Mouse (Mus musculus): ENCODE results near the gene Olfr1392. TPM values are rescaled to one million over a fixed set of nuclear protein-coding genes. Genes with fewer than 3 reads are reported as not detected.
"Not testable (repeated sequence)": the region's sequence is repeated elsewhere in the genome, so short reads cannot be mapped to it uniquely, and the experiment has no call there.

Gene Olfr1392
- polyA plus RNA-seq (2015; fragmentation: Nextera tagmentation; extraction: Ambion mirVana), result not detected in 2 replicates

DNA sequence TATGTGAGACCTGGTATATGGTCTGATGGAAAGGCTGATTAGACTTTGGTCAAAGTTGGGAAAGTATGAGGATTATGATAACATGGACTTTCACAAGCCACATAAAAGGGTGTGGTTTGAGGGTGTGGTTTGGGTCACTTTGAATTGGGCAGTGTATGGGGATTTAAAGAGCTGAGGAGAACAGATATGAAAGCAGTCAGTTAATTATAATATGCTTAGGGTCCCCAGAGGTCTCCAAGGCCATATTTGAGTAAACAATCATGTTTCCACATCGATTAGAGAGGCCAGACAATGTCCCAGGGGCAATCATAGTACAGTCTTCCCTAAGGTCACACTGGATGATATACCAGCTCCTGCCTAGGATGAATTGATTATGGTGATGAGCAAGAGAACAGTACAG lies at the start of gene Olfr1392:
TSS of gene Olfr1392 (plus strand) at position 301 of the 400 bp plus-strand sequence.
- DNase-seq (ENCODE audit: low spot score), result not testable (repeated sequence)

GRCm38 (mm10) chr11:49235459-49236207 lies 49.4 kb upstream of the Olfr1392 start:
- no peak for DNase-seq (ENCODE audit: low spot score)

DNA sequence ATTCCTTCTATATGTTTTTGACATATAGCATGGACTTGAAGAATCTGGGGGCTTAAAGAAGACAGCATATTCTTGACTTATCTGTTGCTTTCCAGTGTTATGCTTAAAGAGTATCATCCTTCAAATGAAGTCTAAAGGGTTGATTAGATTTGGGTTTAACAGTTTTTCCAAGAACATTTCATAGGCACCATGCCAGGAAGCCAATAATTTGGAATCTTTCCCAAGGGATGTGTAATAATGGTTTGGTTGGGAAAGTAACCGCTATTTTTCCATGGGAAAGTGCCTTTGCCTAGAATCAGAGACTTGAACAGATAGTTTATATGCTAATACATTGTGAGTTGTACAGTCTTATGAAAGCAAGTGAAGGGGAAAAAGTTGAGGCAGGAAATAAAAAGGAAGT lies 48.2 kb upstream of the Olfr1392 start:
- DNase-seq (ENCODE audit: low spot score), result no peak

- DNase-seq (ENCODE audit: low spot score), result no peak
Measured at GRCm38 (mm10) chr11:49237532-49237931, 47.5 kb upstream of the Olfr1392 start.

GRCm38 (mm10) chr11:49240310-49240709 lies 44.8 kb upstream of the Olfr1392 start:
- DNase-seq (ENCODE audit: low spot score), result no peak

- no peak for DNase-seq (ENCODE audit: low spot score)
Measured at GRCm38 (mm10) chr11:49240874-49241273, 44.2 kb upstream of the Olfr1392 start.

- no peak for DNase-seq (ENCODE audit: low spot score)
Measured at GRCm38 (mm10) chr11:49241471-49241870, 43.6 kb upstream of the Olfr1392 start.

DNA sequence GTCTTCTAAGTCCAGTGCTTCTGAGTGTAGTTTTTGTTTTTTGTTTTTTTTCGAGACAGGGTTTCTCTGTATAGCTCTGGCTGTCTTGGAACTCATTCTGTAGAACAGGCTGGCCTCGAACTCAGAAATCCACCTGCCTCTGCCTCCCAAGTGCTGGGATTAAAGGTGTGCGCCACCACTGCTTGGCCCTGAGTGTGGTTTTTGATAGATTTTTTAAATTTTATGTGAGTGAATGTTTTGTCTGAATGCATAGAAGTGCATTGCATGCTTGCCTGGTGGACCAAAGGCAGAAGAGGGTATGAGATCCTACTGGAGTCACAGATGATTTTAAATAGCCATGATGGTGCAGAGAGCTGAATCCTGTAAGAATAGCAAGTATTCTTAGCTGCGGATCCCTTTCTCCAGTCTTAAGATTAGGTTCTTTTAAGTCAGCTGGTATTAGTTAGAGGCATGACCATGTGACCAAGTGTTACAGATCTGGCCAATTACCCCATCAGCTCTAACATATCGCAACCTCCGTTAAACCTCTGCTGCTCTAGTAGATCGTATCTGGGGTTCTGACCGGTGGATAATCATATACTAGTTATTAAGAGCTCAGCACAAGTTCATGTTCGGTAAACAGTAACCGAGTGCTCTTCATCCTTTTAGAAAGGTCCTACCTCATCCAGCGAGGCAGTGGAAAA lies 42.0 kb upstream of the Olfr1392 start:
- DNase-seq (ENCODE audit: low spot score), result no peak

DNA sequence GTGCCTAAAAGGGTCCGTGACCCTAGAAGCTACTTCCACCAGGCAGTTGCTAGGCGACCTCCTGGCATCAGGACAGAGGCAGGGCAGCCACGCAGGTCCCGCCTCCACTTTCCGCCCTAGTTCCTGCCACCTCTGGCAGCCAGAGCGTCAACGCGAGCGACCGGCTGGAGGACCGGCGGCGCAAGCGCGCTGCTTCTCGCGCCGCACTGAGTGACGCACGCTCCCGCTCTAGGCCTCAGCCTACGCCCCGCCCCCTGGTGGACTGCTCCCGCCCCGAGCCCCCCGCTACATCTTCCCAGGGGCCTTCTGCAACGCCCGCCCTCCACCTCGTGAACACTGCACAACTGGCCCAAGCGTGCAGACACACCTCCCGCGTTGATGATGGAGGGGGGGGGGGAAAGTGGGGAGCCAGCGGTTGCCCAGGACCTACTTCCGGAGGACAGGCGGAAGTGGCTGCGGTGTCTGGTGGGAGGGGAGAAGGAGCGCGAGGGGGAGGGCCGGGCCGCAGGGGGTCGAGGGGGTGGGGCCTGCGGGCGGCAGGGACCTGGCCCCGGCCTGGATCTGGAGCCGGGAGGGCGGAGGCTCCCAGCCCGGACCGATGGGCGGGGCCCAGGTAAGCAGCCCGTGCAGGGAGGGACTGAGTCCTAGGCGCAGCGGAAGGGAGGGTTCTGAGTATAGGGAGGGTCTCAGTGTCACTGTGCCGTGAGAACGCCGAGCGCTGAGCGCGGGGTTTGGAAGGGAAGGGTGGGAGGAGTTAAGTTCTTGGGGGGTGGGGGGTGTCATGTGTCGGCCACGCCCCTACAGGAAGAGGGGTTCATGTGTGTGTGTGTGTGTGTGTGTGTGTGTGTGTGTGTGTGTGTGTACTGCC lies 41.1 kb upstream of the Olfr1392 start, which contains the start of gene Mgat1:
TSS of gene Mgat1 (plus strand) at position 465 of the 868 bp plus-strand sequence.
- DNase-seq (ENCODE audit: low spot score), result peak; percentile 98

DNA sequence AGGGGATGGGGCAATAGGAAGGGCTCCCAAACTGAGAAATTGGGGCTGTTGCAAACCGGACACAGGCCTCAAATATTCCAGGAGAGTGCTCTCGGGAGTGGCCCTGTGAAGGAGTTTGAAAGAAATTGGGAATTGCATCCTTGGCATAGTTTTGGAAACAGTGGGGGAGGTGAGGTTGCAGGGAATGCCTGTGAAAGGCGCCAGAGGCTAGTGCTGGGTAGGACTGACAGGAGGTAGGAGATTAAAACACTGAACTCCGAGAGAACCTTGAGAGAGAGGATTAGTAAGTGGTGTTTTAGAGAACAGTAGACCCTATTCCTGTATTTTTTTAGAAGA lies 40.5 kb upstream of the Olfr1392 start:
- no peak for DNase-seq (ENCODE audit: low spot score)

DNA sequence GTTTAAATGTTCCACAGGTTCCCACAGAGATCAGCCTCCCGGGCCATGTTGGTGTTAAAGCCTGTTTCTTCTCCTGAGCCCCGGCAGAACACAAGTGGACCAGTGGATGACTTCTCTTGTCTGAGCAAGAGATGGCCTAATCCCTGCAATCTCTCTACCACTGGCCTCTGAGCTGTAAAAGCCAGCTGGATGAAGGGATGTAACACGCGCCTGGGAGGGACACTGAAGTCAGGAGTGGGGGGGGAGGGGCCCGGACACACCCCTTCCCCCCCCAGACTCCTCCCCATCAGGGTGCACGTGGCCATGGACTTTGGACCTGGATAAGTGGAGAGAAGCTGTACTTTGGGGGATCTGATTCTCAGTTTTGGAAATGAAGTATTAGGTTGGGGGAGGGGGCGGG lies 39.9 kb upstream of the Olfr1392 start:
- no peak for DNase-seq (ENCODE audit: low spot score)

DNA sequence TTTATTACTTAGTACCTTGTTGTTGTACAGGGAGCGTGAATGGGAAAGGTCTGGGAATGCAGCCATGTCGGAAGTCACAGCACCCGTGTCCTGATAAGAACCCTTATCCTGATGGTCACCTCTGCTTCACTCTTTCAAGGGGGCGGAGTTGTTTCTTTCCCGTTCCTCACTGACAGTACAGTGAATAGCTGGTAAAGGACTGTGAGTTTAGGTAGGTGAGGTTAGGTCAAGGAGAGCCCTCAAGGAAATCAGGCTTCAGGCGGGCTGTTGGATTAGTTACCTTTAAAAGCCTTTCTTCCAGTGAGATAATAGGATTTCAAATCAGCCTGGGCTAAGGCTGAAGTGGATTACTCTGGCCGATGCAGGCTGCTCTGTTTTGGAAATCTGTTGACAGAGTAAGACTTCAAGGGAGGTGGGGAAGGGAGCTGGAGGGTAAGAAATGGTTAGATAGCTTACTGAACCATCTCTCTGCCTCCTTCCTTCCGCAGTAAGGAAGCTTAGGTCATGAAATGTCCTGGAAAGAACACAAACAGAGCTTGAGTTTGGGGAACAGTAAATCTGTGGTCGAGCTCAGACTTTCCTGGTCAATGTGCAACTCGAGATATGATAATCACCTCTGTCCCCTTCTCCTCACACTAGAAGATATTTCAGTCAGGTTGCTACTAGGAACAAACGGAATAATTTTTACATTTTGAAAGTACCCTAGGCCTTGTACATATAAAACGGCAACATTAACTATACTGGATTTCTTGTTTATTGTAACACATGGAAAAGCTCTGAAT lies 39.3 kb upstream of the Olfr1392 start:
- DNase-seq (ENCODE audit: low spot score), result no peak

- no peak for DNase-seq (ENCODE audit: low spot score)
Measured at GRCm38 (mm10) chr11:49246523-49246922, 38.6 kb upstream of the Olfr1392 start.

DNA sequence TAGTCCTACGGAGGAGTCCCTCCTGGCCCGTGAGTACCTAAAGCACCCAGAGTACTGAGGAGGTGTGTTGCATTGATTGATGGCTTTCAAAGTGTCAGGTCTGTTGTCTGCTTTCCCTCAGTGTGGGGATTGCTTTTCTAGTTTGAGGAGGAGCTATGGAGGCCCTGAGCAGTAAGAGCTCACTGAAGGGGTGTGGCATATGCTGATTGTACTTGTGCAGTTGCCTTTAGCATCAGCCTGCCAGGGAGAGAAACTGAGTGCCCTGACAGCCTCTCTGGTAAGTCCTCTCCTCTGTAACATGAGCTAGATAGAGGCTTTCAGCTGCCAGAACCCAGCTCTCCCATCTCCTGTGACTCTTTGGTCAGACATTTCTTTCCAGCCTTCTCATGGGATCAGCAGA lies 37.8 kb upstream of the Olfr1392 start:
- peak; percentile 73 for DNase-seq (ENCODE audit: low spot score)

DNA sequence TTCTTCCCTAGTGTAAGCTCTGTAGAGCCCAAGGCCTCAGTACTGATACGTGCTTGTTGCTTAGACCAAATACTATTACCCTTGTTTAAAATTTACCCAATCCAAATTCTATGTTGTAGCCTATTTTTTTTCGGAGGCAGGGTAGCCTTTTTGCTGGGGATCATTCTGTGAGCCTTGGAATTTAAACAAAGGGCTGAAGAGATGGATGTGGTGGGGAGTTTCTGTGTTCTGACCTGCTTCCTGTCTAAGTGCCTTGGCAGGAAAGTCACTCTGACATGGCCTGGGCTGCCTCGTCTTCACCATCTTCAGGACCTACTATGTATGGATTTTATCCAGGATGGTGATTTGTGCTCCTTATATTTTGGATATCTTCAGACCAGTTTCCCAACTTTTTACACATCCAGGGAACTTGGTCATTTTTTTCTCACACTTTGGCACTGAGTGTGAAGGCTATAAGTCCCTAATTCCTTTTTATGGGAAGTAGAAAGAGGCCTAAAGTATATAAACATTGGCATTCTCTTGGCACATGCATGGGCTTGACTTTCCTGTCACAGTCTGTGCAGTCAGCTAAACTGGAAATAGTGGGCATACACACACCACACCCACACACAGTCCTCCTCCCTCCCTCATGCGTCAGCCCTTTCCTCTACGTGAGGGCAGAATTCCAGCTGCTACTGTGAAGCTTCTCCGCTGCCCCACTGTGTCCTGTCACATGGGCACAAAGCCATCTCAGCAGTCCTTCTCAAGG lies 36.7 kb upstream of the Olfr1392 start:
- peak; percentile 45 for DNase-seq (ENCODE audit: low spot score)

GRCm38 (mm10) chr11:49248974-49249700 lies 35.9 kb upstream of the Olfr1392 start:
- DNase-seq (ENCODE audit: low spot score), result peak; percentile 20

- DNase-seq (ENCODE audit: low spot score), result peak; percentile 83
Measured at GRCm38 (mm10) chr11:49249811-49250421, 35.2 kb upstream of the Olfr1392 start.

GRCm38 (mm10) chr11:49250422-49251379 lies 34.4 kb upstream of the Olfr1392 start:
- peak; percentile 61 for DNase-seq (ENCODE audit: low spot score)

Data from thymus, postnatal 0 days (tissue).